Mouse (Mus musculus) layer of hippocampus, adult 6 months (tissue): Measurements from ENCODE around the gene Adam6a. TPM values are rescaled to one million over a fixed set of nuclear protein-coding genes. Genes with fewer than 3 reads are reported as not detected.

ENCODE experiments used
- long read RNA-seq, 2 experiments: library from polyadenylated mRNA; unstranded; transcript quantifications; one replicate each; pipeline ENCODE4 v2.0.0; 2019 to 2020
- polyA plus RNA-seq: library from polyadenylated mRNA; unstranded; fragments of <200 nt; fragmentation: Nextera tagmentation; gene quantifications from 2 replicates; pipeline ENCODE4 v1.2.3, GENCODE M21; 2021

The Adam6a gene
- not detected in 2 replicates for polyA plus RNA-seq
- long read RNA-seq, experiment 1, result 0 reads
- long read RNA-seq, experiment 2, result 0 reads

GRCm38 (mm10) chr12:113543608-113544007 lies at the start of gene Adam6a:
TSS of gene Adam6a (plus strand) at chr12:113543908.

Other genes starting within 250 kb of the Adam6a start
- gene Adam6b, start 54.4 kb upstream of the Adam6a start, polyA plus RNA-seq, result not detected in 2 replicates